Mouse (Mus musculus) neural tube, embryonic 15.5 days (tissue): ENCODE measurements around the gene Tnik. TPM values are rescaled to one million over a fixed set of nuclear protein-coding genes. Genes with fewer than 3 reads are reported as not detected.

Source experiments
- ATAC-seq: fragments of 200-750 bp; cut with Nextera tagmentation; 2 replicates; pipeline ENCODE4 v1.8.0; 2017; ENCODE audit warnings: mild to moderate bottlenecking, moderate TSS enrichment, moderate library complexity; ENCODE audit not compliant: low FRiP score
- H3K27ac ChIP-seq: fragments of 300-500 bp; sonication (generic); replicated peaks from 2 replicates; pipeline ENCODE4 v1.5.1; 2015; ENCODE audit warnings: mild to moderate bottlenecking, inconsistent platforms
- H3K27me3 ChIP-seq: fragments of 300-500 bp; sonication (generic); replicated peaks from 2 replicates; pipeline ENCODE4 v1.6.1; 2015; ENCODE audit warnings: inconsistent platforms
- H3K36me3 ChIP-seq: fragments of 300-500 bp; sonication (generic); 2 replicates; pipeline ENCODE4 v1.6.1; 2015; ENCODE audit warnings: inconsistent platforms
- H3K4me1 ChIP-seq: fragments of 300-500 bp; sonication (generic); 2 replicates; pipeline ENCODE4 v1.6.1; 2015; ENCODE audit warnings: inconsistent platforms
- H3K4me2 ChIP-seq: fragments of 300-500 bp; sonication (generic); 2 replicates; pipeline ENCODE4 v1.6.1; 2015; ENCODE audit warnings: inconsistent platforms, mild to moderate bottlenecking, moderate library complexity
- H3K4me3 ChIP-seq: fragments of 300-500 bp; sonication (generic); replicated peaks from 2 replicates; pipeline ENCODE4 v1.5.1; 2015; ENCODE audit warnings: mild to moderate bottlenecking, inconsistent platforms
- H3K9ac ChIP-seq: fragments of 300-500 bp; sonication (generic); replicated peaks from 2 replicates; pipeline ENCODE4 v1.6.1; 2015; ENCODE audit warnings: mild to moderate bottlenecking, inconsistent platforms
- H3K9me3 ChIP-seq: fragments of 300-500 bp; sonication (generic); replicated peaks from 2 replicates; pipeline ENCODE4 v1.6.1; 2016; ENCODE audit warnings: inconsistent platforms
- WGBS: fragments of 180-500 bp; shearing (Covaris S2); methylation state at CpG from one replicate; pipeline ENCODE4 v1.1.7; 2015; ENCODE audit warnings: mixed read lengths; 5-methylcytosine and 5-hydroxymethylcytosine counted together
- polyA plus RNA-seq: library from polyadenylated mRNA; unstranded; fragments of >200 nt; fragmentation: Nextera tagmentation; extraction: Ambion mirVana; gene quantifications from 2 replicates; pipeline ENCODE4 v1.2.1, GENCODE M21; 2015

Gene Tnik
- polyA plus RNA-seq, 1 experiment from 2014 or later: 67.3 TPM

- Histone ChIP-seq H3K27ac (no peak overlapping the region), H3K9me3 (no peaks in the 10 kb centered on the region), H3K9ac (no peak overlapping the region), H3K36me3 (peaks cover 37% of the 10 kb centered on the region), H3K27me3 (no peaks in the 10 kb centered on the region), H3K4me1 (no peaks in the 10 kb centered on the region), H3K4me2 (no peak overlapping the region), H3K4me3 (no peak overlapping the region)
- WGBS: 64% methylated on average over 7 of the region's 7 CpGs
- no peak for ATAC-seq
These were observed 328.3 kb downstream of the Tnik start for GRCm38 (mm10) chr3:28591345-28591744.

GRCm38 (mm10) chr3:28593922-28594321 is 330.9 kb downstream of the Tnik start:
- Histone ChIP-seq H3K4me3 (no peak overlapping the region), H3K4me2 (no peak overlapping the region), H3K9me3 (no peaks in the 10 kb centered on the region), H3K9ac (no peak overlapping the region), H3K27ac (no peak overlapping the region), H3K27me3 (no peaks in the 10 kb centered on the region), H3K36me3 (peaks cover 55% of the 10 kb centered on the region), H3K4me1 (no peaks in the 10 kb centered on the region)
- 95% methylated on average over 16 of the region's 16 CpGs for WGBS
- no peak for ATAC-seq

- no peaks in the 10 kb centered on the region for H3K27me3 ChIP-seq
- WGBS: 92% methylated on average over 2 of the region's 2 CpGs
- peaks cover 69% of the 10 kb centered on the region for H3K36me3 ChIP-seq
- H3K9ac ChIP-seq: no peak overlapping the region
- no peak overlapping the region for H3K27ac ChIP-seq
- H3K4me3 ChIP-seq: no peak overlapping the region
- H3K9me3 ChIP-seq: no peaks in the 10 kb centered on the region
- H3K4me1 ChIP-seq: no peaks in the 10 kb centered on the region
- ATAC-seq: no peak
- H3K4me2 ChIP-seq: no peak overlapping the region
These were observed 336.5 kb downstream of the Tnik start for GRCm38 (mm10) chr3:28599476-28599875.

- peaks cover 52% of the 10 kb centered on the region for H3K36me3 ChIP-seq
- H3K4me2 ChIP-seq: no peak overlapping the region
These were observed 343.7 kb downstream of the Tnik start for GRCm38 (mm10) chr3:28606741-28607140.

GRCm38 (mm10) chr3:28612330-28612729 is 349.3 kb downstream of the Tnik start:
- H3K36me3 ChIP-seq: peaks cover 38% of the 10 kb centered on the region
- no peak for ATAC-seq
- no peak overlapping the region for H3K27ac ChIP-seq
- no peaks in the 10 kb centered on the region for H3K27me3 ChIP-seq
- no peak overlapping the region for H3K9ac ChIP-seq
- H3K4me2 ChIP-seq: no peak overlapping the region
- 69% methylated on average over 5 of the region's 5 CpGs for WGBS
- H3K4me1 ChIP-seq: no peaks in the 10 kb centered on the region
- no peaks in the 10 kb centered on the region for H3K9me3 ChIP-seq
- H3K4me3 ChIP-seq: no peak overlapping the region

More at GRCm38 (mm10) chr3:28606741-28607140, 343.7 kb downstream of the Tnik start:
- no peak overlapping the region for H3K4me3 ChIP-seq
- no peaks in the 10 kb centered on the region for H3K4me1 ChIP-seq
- no peak for ATAC-seq
- no peak overlapping the region for H3K9ac ChIP-seq
- 75% methylated on average over 1 of the region's 1 CpGs for WGBS
- no peak overlapping the region for H3K27ac ChIP-seq
- H3K27me3 ChIP-seq: no peaks in the 10 kb centered on the region
- H3K9me3 ChIP-seq: no peaks in the 10 kb centered on the region

- Histone ChIP-seq H3K9me3 (no peaks in the 10 kb centered on the region), H3K4me3 (no peak overlapping the region), H3K36me3 (peaks cover 34% of the 10 kb centered on the region), H3K27me3 (no peaks in the 10 kb centered on the region), H3K27ac (no peak overlapping the region), H3K4me2 (no peak overlapping the region), H3K4me1 (no peaks in the 10 kb centered on the region), H3K9ac (no peak overlapping the region)
- 76% methylated on average over 1 of the region's 1 CpGs for WGBS
- no peak for ATAC-seq
These were observed 353.4 kb downstream of the Tnik start for GRCm38 (mm10) chr3:28616386-28616785.

GRCm38 (mm10) chr3:28617008-28617627 is 354.1 kb downstream of the Tnik start:
- no peak overlapping the region for H3K4me2 ChIP-seq
- no peak overlapping the region for H3K4me3 ChIP-seq
- H3K27me3 ChIP-seq: no peaks in the 10 kb centered on the region
- H3K9me3 ChIP-seq: no peaks in the 10 kb centered on the region
- H3K27ac ChIP-seq: no peak overlapping the region
- WGBS: 86% methylated on average over 5 of the region's 5 CpGs
- H3K36me3 ChIP-seq: peaks cover 31% of the 10 kb centered on the region
- H3K4me1 ChIP-seq: no peaks in the 10 kb centered on the region
- no peak for ATAC-seq
- no peak overlapping the region for H3K9ac ChIP-seq

- peaks cover 46% of the 10 kb centered on the region for H3K36me3 ChIP-seq
- WGBS: 89% methylated on average over 2 of the region's 2 CpGs
- H3K27me3 ChIP-seq: no peaks in the 10 kb centered on the region
- no peaks in the 10 kb centered on the region for H3K4me1 ChIP-seq
- no peak for ATAC-seq
- H3K27ac ChIP-seq: no peak overlapping the region
- no peak overlapping the region for H3K4me2 ChIP-seq
- no peak overlapping the region for H3K4me3 ChIP-seq
- no peaks in the 10 kb centered on the region for H3K9me3 ChIP-seq
- no peak overlapping the region for H3K9ac ChIP-seq
These were observed 358.8 kb downstream of the Tnik start for GRCm38 (mm10) chr3:28621792-28622191.

- Histone ChIP-seq H3K4me2 (no peak overlapping the region), H3K9me3 (no peaks in the 10 kb centered on the region), H3K27me3 (no peaks in the 10 kb centered on the region), H3K4me1 (no peaks in the 10 kb centered on the region), H3K27ac (no peak overlapping the region), H3K4me3 (no peak overlapping the region), H3K9ac (no peak overlapping the region), H3K36me3 (peaks cover 59% of the 10 kb centered on the region)
- no peak for ATAC-seq
- 95% methylated on average over 6 of the region's 6 CpGs for WGBS
These were observed 363.8 kb downstream of the Tnik start for GRCm38 (mm10) chr3:28626816-28627215.

- WGBS: 96% methylated on average over 4 of the region's 4 CpGs
- Histone ChIP-seq H3K4me1 (no peaks in the 10 kb centered on the region), H3K9ac (no peak overlapping the region), H3K9me3 (no peaks in the 10 kb centered on the region), H3K27me3 (no peaks in the 10 kb centered on the region), H3K4me3 (no peak overlapping the region), H3K27ac (no peak overlapping the region), H3K36me3 (peaks cover 26% of the 10 kb centered on the region; the same call in 1 of the 2 replicates), H3K4me2 (no peak overlapping the region)
- ATAC-seq: no peak
These were observed 373.8 kb downstream of the Tnik start for GRCm38 (mm10) chr3:28636778-28637177.

- peaks cover 38% of the 10 kb centered on the region for H3K36me3 ChIP-seq
- no peaks in the 10 kb centered on the region for H3K4me1 ChIP-seq
- H3K4me3 ChIP-seq: no peak overlapping the region
- H3K27me3 ChIP-seq: no peaks in the 10 kb centered on the region
- no peak overlapping the region for H3K27ac ChIP-seq
- no peak overlapping the region for H3K4me2 ChIP-seq
- H3K9me3 ChIP-seq: no peaks in the 10 kb centered on the region
- no peak overlapping the region for H3K9ac ChIP-seq
- ATAC-seq: no peak
- WGBS: 82% methylated on average over 2 of the region's 2 CpGs
These were observed 375.9 kb downstream of the Tnik start for GRCm38 (mm10) chr3:28638957-28639356.

GRCm38 (mm10) chr3:28643252-28643947 is 380.4 kb downstream of the Tnik start:
- Histone ChIP-seq H3K27ac (no peak overlapping the region), H3K36me3 (peaks cover 54% of the 10 kb centered on the region), H3K27me3 (no peaks in the 10 kb centered on the region), H3K9me3 (no peaks in the 10 kb centered on the region), H3K9ac (no peak overlapping the region), H3K4me3 (no peak overlapping the region), H3K4me1 (no peaks in the 10 kb centered on the region), H3K4me2 (no peak overlapping the region)
- no peak for ATAC-seq
- WGBS: 72% methylated on average over 9 of the region's 9 CpGs
